Mouse (Mus musculus) liver, adult 2 months (tissue): ENCODE measurements around the gene Prr5l.

Experiments used
- CTCF ChIP-seq: fragments of 200-500 bp; IDR thresholded peaks from 2 replicates; pipeline ENCODE4 v1.5.1; 2011; ENCODE audit warnings: low read depth, low read length, control low read depth
- POLR2A ChIP-seq: fragments of 200-500 bp; IDR thresholded peaks from 2 replicates; pipeline ENCODE4 v1.6.1; 2011; ENCODE audit warnings: low read length, control low read depth; ENCODE audit not compliant: insufficient read depth; ENCODE audit errors: extremely low read depth

DNA sequence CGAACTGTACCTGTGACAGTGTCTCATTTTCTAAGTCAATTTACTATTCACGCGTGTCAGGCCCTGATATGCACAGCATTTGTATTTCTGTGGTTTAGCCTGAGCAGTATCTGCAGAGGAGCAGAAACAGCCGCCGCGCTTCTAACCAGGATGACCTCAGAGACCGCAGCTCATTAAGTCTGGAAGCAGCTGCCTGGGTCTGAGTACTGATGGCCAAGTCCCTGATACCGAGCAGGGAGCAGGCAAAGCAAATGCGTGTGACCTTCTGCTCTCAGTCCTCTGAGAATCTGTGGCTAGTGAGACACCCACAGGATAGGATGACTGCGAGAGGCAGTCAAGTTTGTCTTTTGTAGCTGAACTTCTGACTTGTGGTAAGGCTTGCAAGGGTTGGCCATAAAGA, 120.4 kb downstream of the Prr5l start:
- no peak for TF ChIP-seq CTCF
- TF ChIP-seq POLR2A, result no peak
